Mouse (Mus musculus) testis, postnatal 14 days (tissue): ENCODE measurements around the gene Agpat4.

Experiments
- DNase-seq: peaks from one replicate; pipeline ENCODE4 v3.0.0; 2021; ENCODE audit warnings: low spot score

Gene Agpat4

DNA sequence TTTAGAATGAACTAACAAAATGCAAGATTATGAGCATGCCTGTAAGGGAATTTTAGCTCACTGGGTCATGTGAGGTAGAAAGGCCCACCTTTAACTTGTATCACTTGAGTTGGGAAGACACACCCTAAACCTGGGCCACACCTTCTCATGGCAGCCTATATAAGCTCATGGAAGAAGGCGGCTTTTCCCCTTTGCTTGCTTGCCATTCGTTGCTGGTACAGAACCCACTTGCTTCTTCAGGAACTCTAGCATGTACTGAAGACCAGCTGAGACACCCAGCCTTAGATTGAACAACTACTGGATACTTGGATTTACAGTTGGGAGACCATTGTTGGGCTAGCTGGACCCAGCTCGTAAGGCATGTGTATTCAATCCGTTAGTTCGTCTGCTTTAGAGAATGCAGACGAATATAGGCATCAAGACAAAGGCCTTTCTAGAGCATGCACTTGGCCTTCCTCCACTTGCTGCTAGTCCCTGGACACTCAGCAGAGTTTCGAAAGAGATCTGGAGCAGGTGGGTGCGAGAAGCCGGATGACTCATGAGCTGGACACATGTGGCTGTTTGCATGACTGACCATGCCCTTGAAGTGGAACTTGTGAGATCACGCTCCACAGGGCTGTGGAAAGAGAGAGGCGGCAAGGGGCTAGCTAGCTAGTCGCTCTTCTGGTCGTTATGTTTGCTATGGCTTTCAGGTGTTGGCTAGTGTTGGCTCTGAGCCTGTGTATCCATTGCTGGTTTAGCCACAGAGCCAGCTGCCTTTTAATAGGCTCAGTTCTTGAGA, 42.7 kb downstream of the Agpat4 start:
- DNase-seq, result no peak

DNA sequence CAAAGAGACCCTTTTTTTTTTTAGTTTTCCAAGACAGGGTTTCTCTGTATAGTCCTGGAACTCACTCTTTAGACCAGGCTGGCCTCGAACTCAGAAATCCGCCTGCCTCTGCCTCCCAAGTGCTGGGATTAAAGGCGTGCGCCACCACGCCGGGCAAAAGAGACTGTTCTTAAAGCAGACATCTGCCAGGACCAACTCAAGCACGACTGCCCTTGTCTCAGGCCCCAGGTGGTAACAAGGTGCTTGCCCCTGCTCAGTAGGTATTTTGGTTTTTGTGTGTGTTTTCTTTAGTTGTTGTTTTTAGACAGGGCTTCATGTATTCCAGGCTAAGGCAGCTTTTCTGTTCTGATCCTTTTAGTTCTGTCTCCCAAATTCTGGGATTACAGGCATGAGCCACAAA, 43.4 kb downstream of the Agpat4 start:
- DNase-seq, result no peak

DNA sequence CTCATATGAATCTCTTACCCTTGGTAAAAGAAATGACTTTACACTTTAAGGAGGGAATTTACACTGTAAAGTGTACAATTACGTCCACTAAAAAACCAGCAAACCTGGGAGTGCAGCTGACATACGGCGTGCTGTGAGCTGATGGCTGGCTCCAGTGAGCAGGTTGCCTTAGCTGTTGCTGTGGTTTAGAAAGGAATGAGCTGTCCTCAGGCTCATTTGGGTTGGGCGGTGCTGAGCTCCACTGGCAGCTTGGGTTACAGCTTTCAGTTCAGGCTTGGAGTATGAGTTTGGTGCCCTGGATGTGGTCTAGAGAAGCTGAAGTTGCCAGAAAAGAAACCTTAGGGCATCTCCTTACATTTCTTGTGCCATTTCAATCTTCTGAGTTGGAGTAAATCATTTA, 44.3 kb downstream of the Agpat4 start:
- DNase-seq, result no peak

DNA sequence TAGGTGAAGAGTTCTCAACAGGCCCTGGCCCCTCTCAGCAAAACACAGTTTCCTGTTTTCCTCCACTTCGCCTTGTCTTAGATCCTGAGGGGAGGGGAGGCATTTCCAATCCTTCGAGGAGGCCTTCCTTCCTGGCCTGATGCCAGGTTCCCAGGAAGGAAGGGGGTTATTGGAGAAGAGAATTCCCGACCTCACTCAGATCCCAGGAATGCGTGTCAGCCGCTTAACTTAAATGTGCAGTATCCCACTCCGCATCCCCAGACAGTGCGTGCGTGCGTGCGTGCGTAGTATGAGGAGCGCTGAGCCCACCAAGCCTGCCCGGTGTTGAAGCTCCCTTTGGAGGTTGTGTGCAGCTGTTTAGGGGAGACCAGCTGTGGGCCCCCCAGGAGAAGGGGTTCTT, 44.9 kb downstream of the Agpat4 start:
- no peak for DNase-seq

DNA sequence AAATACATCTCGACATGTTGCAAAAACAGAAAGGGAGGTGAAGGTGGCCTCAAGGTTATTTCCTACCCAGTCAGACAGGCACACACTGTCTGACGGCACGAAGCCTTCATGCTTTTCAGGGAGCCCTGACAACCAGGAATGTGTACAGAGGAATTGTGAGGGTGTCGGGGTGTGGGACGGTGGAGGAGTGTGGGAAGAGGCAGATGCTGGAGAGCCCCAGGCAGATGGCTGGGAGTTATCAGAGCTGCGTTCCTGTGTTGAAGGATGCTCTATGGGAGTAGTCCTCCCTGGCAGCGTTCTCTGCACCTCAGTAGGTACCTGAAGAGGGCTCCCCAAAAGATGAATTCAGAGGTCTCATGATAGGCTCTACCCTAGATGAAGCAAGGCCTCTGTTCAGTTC, 45.4 kb downstream of the Agpat4 start:
- no peak for DNase-seq

DNA sequence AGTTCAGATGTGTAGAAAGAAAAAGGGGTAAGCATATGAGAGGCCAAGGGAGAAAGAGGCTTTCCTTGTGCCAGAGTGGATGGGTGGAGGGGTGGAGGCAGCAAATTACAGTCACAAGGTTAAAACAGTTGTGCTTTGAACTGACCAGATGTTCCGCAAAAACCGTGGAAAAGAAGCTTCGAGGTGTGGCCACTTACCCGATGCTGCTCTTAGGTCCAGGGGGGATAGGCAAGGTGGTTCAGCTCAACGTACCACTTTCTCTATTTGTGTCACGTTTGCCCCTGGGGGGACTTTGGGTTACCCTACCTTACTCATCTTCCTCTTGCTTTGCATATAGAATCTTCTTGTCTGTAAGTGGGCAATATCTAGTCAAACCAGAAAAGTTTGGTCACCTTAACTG, 46.0 kb downstream of the Agpat4 start:
- no peak for DNase-seq

DNA sequence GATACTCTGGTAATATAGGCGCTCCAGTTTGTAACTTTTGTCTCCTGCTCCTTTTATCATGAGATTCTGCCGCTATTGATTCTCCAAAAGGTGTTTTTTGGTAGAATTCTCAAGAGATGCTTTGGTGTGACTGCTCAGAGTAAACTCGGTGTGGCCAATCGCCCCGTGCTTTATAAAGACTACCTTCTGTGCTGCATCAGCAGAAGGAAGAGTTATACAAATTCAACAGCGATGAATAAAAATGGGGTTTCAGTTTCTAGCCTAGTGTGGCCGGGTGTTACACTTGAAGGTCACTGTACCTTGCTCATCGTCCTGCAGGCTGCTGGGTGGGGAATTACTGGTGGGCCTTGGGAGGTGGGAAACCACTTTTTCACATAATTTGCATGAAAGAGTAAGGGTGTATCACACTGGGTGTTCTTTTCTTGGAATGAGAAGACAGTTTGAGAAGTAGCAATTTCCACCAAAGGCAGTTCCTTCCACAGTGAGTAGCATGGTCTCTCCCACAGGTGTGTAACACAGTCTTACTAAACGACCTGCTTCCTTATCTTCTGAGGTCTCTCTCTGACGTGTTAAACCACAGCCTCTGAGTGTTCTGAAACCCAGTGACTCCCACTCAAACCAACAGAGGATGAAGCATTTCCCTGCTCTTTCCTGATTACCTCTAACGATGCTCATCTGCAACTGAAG, 46.6 kb downstream of the Agpat4 start:
- DNase-seq, result no peak

DNA sequence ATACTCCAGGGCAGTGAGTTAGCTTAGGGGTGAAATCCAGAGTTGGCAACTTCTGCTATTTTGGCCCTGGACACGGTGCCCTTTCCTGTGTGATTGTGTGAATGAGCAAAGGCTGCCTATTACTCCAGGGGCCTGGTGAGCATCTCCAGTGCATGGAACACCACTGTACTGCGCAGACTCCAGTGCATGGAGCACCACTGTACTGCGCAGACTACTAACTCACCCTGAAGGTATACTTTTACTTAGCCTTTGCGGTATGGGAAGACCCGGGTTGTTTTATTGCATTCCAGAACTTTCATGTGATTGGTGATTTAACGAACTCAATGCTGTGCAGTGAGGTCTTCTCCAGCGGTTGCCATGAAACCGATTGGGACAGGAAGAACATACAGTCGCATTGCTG, 47.2 kb downstream of the Agpat4 start:
- no peak for DNase-seq

DNA sequence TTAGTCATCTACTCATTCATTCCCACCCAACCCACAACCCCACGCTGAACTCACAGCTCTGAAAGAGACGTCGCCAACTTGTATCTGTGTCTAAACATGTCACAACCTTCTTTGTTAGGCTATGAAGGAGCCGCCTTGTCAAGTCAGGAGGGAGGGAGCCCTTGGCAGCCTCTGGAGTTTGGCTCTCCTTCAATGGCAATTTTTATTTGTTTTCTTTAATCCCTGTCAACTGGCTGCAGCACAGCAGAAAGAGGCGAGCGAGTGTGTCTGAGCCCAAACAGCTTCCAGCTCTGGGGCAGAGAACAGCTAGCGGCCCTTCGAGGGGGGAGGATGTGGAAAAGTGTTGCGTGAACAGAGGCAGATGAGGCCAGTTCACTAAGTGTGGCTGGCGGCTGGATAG, 50.0 kb downstream of the Agpat4 start:
- peak; percentile 58 for DNase-seq

DNA sequence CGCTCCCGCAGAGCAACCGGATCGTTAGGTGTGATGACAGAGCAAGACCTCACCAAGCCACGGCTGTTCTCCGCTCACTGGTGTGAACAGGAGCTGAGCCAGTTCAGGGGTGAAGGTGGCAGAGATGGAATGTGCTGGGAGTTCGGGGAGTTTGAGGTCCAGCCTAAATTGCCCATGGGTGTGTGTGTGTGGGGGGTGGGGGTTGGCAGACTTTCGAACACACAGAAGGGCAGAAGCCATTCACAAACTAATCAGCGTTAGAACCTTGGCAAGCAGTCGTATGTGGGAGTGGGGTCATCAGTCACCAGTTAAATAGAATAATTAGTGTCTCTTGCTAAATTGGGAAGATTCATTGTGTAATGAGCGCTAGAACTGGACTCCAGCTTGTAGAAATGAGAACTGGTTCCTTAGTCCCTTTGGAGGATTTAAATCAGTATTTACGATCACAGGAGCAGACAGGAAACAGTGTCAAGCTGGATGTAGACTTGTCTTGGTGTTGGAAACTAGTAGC, 50.9 kb downstream of the Agpat4 start:
- peak; percentile 17 for DNase-seq

DNA sequence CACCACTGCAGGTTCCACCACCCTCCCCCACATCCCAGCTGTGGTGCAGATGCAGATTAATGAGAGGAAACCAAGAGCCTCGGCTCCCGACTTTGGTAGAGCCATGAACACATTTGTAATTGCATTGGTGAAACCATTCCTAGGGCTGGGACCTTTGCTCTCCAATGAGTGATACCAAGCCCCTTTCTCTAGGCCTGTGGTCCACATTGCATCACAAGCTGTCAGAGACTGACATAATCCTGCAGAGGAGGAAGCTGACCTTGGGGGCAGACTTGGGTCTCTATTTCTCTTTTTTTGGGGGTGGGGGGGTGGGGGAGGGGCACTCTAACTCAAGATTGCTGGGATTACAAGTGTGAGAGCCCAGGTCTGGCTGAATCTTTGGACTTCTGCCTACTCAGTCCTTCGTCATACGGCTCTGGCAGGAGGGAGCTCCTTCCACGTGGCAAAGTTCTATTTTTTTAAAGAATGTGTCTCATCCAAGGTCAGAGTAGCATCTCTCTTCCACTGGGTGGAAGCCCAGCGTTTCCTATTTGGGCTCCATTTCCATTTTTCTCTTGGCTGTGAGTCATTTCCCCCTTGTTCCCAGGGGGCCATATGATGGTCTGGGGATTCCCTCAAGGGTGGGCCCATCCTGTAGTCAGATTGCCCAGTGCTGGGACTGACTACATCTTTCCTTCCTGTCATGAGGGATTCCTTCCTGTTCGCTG, 52.4 kb downstream of the Agpat4 start:
- DNase-seq, result no peak

DNA sequence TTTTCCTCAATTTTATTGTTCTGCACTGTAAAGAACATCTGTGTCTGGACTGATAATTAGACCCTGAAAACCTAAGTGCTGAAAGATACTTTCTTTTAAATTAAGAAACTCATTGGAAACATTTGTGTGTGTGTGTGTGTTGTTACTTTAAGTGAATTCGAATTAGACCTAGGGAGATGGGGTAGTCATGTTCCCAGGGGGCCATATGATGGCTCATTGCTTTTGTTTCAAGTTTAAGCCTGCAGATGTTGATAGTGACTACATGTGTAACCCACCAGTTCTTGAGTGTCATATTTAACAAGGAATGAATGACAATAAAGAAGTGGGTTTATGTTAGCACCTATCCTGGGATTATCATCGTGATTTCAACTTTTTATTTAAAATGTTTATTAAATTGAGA, 53.2 kb downstream of the Agpat4 start:
- no peak for DNase-seq

DNA sequence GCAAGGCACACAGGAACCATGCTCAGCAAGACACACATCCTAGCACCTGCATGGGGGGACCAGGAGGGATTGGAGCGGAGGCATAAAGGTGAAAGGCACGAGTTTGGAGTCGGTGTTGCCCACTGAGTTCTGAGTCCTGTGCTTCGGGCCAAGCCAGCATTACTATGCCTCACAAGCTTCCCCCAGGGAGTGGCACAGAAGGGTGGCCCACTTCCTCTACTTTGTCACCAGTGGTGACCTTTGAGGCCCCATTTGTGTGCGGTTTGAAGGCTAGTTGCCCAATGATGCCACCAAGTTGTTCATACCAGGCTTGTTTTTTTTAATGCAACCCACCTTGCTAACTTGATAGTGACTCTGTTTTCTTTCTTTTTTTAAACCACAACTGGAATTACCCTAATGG, 55.7 kb downstream of the Agpat4 start:
- DNase-seq, result no peak

DNA sequence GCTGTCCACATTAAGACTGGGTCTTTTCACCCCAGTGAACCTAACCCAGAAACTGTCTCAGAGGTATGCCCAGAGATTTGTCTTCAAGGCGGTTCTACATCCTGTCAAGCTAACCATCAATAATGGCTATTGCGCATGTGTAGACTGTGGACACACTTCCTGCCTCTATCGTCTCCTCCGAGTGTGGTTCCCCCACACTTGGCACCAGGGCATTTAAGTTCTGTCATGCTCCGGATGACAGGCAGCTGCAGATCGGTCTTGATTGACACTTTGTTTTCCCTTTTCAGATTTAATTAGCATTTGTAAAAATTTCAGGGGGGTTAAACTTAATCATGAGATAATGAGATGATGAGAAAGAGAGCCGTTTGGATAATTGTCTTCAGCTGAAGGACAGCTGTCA, 56.4 kb downstream of the Agpat4 start:
- no peak for DNase-seq

DNA sequence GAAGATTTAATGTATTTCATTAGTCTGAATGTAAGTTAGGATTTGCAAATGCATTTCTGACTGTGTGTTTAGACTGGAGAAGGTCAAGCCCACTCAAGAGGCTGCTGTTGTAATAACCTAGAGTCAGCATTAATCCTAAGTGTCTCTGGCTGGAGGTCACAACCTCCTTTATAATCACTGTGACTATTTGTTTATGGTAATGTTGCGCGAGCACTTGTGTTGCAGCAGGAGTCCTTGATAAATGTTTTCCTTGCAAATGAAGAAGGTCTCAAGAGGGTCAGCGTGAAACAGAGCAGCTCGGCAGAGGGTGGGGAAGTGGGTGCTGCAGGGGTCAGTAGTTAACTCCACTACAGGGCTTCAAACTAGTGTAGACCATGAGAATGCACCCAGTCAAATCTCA, 57.1 kb downstream of the Agpat4 start:
- DNase-seq, result no peak

DNA sequence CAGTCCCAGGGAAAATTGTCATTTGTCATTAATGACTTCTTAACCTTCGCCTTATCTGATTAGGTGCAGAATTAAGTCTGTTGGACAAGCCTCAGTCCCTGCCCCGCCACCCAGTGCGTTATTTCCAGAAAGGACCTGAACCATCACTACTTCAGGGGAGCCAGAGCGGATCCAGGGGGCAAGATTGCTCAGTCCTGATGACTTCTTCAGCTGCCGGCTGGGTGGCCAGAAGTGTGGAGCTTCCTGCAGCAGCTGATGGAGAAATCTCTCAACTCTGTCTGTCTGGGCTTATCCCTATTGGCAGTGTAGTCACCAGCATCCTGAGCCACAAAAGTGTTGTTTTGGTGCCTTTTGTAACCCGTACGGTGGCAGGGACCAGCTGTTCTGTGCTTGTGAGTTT, 60.8 kb downstream of the Agpat4 start:
- DNase-seq, result no peak

DNA sequence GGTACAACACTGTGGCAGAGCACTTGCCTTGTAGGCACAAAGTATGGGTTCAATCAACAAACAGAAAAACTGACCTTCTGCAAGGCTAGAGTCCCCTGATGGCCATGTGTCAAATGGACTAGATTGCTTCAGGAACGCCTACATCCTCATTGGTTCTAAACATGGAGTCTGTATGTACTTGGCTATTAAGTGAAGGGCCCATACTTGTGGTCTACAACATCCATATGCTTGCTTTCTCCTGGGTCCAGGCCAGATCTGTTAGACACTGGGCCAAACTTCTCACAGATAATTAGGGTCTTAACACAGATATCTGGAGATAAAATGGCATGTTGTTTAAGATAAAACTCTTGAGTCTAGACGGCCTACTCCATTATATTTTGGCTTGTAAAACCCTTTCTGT, 61.3 kb downstream of the Agpat4 start:
- no peak for DNase-seq

DNA sequence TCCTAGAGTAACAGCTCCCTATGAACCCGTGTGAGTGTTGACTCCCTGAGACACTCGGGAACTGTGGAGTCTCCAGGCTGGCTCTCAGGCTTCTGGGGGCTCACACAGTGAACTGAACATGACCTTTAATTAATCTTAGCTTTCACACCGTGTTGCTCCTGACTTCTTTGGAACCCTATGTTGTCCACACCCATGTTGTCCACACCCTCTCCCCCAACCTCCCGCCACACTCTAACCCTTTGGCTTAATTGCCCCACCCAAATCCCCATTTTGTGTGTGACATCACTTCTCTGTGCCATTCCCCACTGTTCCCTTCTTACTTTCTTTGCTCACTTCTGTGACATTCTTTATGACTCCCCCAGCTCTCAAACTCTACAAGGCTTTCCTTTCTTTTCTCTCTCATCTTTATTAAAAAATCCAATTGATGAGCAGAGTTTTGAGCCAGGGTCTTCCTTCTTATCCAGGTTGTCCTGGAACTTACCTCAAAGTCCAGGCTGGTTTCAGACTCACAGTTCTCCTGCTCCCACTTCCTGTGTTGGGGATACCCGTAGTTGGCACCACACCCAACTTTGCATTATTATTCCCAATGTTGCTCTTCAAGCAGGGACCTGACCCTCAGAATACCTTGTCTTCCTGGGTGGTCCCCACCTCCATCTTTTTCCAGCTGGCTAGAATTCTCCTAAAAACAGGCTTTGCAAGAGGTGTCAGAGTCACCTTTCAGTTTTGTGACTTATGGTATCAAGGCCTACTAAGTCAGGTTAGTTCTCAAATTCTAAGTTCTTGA, 64.4 kb downstream of the Agpat4 start:
- no peak for DNase-seq

DNA sequence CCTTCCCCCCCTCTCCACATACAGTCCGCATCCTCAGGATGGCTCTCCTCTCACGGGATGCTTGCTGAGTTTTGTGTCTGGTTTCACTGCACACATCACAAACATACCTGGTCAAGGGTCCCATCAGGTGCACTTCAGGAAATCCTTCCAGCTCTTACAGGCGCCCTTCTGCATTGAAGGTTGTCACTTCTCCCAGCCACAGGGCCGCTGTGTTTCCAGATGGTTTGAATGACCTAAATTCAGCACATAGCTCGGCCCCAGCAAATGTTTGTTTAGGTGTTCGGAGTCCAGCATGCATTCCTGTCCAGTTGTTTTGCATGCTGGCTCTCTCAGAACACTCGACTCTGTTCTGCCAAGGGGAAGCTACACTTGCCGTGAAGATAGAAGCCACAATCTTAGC, 65.8 kb downstream of the Agpat4 start:
- DNase-seq, result no peak

DNA sequence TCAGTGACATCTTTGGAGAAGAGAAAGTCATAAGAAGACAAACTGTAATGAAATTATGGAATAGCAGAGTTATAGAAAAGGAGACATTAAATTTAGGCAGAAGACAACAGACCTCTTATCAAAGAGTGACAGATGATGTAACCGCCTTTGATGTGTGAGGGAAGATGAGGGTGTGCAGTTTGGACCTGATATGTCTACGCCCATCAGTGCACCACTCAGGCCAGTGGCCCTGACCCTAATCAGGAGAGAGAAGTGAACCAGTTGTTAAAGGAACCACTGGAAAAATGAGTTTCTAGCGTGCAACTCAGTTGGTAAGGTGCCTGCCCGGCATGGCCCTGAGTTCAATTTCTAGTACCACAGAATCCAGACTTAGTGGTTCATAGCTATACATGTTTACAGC, 67.4 kb downstream of the Agpat4 start:
- no peak for DNase-seq

DNA sequence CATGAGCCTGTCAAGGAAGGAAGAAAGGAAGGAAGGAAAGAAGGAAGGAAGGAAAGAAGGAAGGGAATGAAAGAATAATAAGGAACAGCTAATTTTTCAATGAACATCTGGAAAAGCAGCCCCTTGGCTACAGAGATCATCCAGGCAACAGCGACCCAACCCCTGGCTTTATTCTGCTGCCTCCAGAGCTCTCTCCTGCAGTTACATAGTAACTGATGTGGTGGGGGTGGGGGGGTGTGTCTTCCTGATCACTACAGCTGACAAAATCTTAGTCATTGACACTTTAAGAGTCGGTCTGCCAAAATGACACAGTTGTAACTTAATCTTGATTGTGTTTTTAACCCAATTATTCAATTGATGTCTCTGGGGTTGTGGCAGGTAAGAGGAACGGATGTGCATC, 67.8 kb downstream of the Agpat4 start:
- DNase-seq, result no peak

DNA sequence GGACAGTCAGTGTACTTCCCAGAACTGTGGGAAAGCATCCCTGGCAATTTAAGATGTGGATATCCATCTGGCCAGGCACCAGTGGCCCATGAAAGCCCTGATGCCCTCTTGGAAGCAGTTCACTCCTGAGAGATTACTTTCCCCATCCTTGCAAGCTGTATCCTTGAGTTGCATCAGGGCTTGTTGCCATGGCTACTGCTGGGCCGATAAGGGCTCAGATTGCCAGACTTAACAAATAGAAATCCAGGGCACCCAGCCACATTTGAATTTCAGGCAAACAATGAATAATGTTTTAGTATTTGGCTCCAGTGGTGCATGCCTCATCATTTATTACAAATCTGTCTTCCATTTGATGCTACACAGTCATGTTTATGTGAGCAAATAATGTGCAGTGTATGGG, 69.3 kb downstream of the Agpat4 start:
- DNase-seq, result no peak
